Mouse (Mus musculus) kidney, embryonic 14.5 days (tissue): Measurements from ENCODE around the gene Gimap1. TPM values are rescaled to one million over a fixed set of nuclear protein-coding genes. Genes with fewer than 3 reads are reported as not detected.

Experiments used
- ATAC-seq: fragments of 200-750 bp; cut with Nextera tagmentation; 2 replicates; pipeline ENCODE4 v1.8.0; 2017; ENCODE audit warnings: moderate number of reproducible peaks, mild to moderate bottlenecking, moderate TSS enrichment, moderate library complexity; ENCODE audit not compliant: low FRiP score, low TSS enrichment
- H3K27ac ChIP-seq: fragments of 300-500 bp; sonication (generic); 2 replicates; pipeline ENCODE4 v1.5.1; 2014; ENCODE audit warnings: low read depth, mild to moderate bottlenecking, low read length, moderate library complexity, mixed read lengths
- H3K27me3 ChIP-seq: fragments of 300-500 bp; sonication (generic); 2 replicates; pipeline ENCODE4 v1.6.1; 2014; ENCODE audit warnings: mild to moderate bottlenecking, low read length; ENCODE audit not compliant: control insufficient read depth, insufficient read depth
- H3K36me3 ChIP-seq: fragments of 300-500 bp; sonication (generic); 2 replicates; pipeline ENCODE4 v1.6.1; 2014; ENCODE audit warnings: low read length, mixed read lengths; ENCODE audit not compliant: control insufficient read depth, insufficient read depth
- H3K4me1 ChIP-seq: fragments of 300-500 bp; sonication (generic); 2 replicates; pipeline ENCODE4 v1.6.1; 2014; ENCODE audit warnings: low read length, mixed read lengths; ENCODE audit not compliant: control insufficient read depth, insufficient read depth
- H3K4me2 ChIP-seq: fragments of 300-500 bp; sonication (generic); replicated peaks from 2 replicates; pipeline ENCODE4 v1.6.1; 2014; ENCODE audit warnings: low read depth, mild to moderate bottlenecking, low read length
- H3K4me3 ChIP-seq: fragments of 300-500 bp; sonication (generic); 2 replicates; pipeline ENCODE4 v1.5.1; 2014; ENCODE audit warnings: mild to moderate bottlenecking, low read length
- H3K9ac ChIP-seq: fragments of 300-500 bp; sonication (generic); 2 replicates; pipeline ENCODE4 v1.6.1; 2014; ENCODE audit warnings: low read depth, mild to moderate bottlenecking, low read length, moderate library complexity
- H3K9me3 ChIP-seq: fragments of 300-500 bp; sonication (generic); 2 replicates; pipeline ENCODE4 v1.6.1; 2016; ENCODE audit warnings: low read length; ENCODE audit not compliant: control insufficient read depth
- WGBS: fragments of 180-500 bp; shearing (Covaris S2); extraction: QIAGEN DNeasy Blood & Tissue Kit; methylation state at CpG from one replicate; pipeline ENCODE4 v1.1.7; 2014; 5-methylcytosine and 5-hydroxymethylcytosine counted together
- polyA plus RNA-seq: library from polyadenylated mRNA; unstranded; fragments of >200 nt; fragmentation: Nextera tagmentation; extraction: Ambion mirVana; gene quantifications from 2 replicates; pipeline ENCODE4 v1.2.1, GENCODE M21; 2014

Gimap1 gene
- polyA plus RNA-seq, 1 experiment from 2014 or later = 27.9 TPM

- 93% methylated on average over 3 of the region's 3 CpGs for WGBS
- H3K9ac ChIP-seq = no peak overlapping the region
- no peaks in the 10 kb centered on the region for H3K27me3 ChIP-seq
- no peaks in the 10 kb centered on the region for H3K4me1 ChIP-seq
- no peak overlapping the region for H3K27ac ChIP-seq
- no peak overlapping the region for H3K4me2 ChIP-seq
- ATAC-seq = no peak
- H3K36me3 ChIP-seq = no peaks in the 10 kb centered on the region
- H3K9me3 ChIP-seq = 0 out of 2 replicates have a peak, but pooled peaks cover 3% of the 10 kb centered on the region
- H3K4me3 ChIP-seq = no peak overlapping the region
These were observed 30.1 kb downstream of the Gimap1 start for GRCm38 (mm10) chr6:48768933-48769332.

GRCm38 (mm10) chr6:48770696-48771095 is 31.8 kb downstream of the Gimap1 start, which contains the start of gene Gimap3:
Gimap3 (minus strand) TSS chr6:48770851.
- H3K4me3 ChIP-seq = no peak within 1 kb of the TSS
- no peak within 1 kb of the TSS for H3K4me2 ChIP-seq
- H3K9me3 ChIP-seq = no peaks in the 10 kb centered on the region
- H3K4me1 ChIP-seq = no peaks in the 10 kb centered on the region
- H3K27ac ChIP-seq = no peak within 1 kb of the TSS
- H3K36me3 ChIP-seq = no peaks in the 10 kb centered on the region
- no peaks in the 10 kb centered on the region for H3K27me3 ChIP-seq
- 83% methylated on average over 3 of the region's 3 CpGs for WGBS
- no peak within 1 kb of the TSS for H3K9ac ChIP-seq
- ATAC-seq = no peak

GRCm38 (mm10) chr6:48772030-48772429 is 33.2 kb downstream of the Gimap1 start:
- no peak overlapping the region for H3K9ac ChIP-seq
- H3K4me2 ChIP-seq = no peak overlapping the region
- no peaks in the 10 kb centered on the region for H3K36me3 ChIP-seq
- H3K27ac ChIP-seq = no peak overlapping the region
- WGBS = 10% methylated on average over 8 of the region's 8 CpGs
- peak; percentile 72 for ATAC-seq
- H3K4me1 ChIP-seq = no peaks in the 10 kb centered on the region
- H3K27me3 ChIP-seq = no peaks in the 10 kb centered on the region
- no peaks in the 10 kb centered on the region for H3K9me3 ChIP-seq
- no peak overlapping the region for H3K4me3 ChIP-seq

GRCm38 (mm10) chr6:48784406-48784805 is 45.6 kb downstream of the Gimap1 start:
- no peak overlapping the region for H3K4me3 ChIP-seq
- WGBS = 92% methylated on average over 1 of the region's 1 CpGs
- peaks cover 4% of the 10 kb centered on the region; the same call in 1 of the 2 replicates for H3K9me3 ChIP-seq
- H3K27ac ChIP-seq = no peak overlapping the region
- H3K36me3 ChIP-seq = no peaks in the 10 kb centered on the region
- H3K4me1 ChIP-seq = no peaks in the 10 kb centered on the region
- H3K27me3 ChIP-seq = no peaks in the 10 kb centered on the region
- no peak for ATAC-seq
- H3K4me2 ChIP-seq = no peak overlapping the region
- H3K9ac ChIP-seq = no peak overlapping the region

- WGBS = 75% methylated on average over 1 of the region's 1 CpGs
- H3K9ac ChIP-seq = no peak overlapping the region
- no peaks in the 10 kb centered on the region; the same call in 1 of the 2 replicates for H3K9me3 ChIP-seq
- H3K4me1 ChIP-seq = no peaks in the 10 kb centered on the region
- no peak overlapping the region for H3K4me3 ChIP-seq
- no peak for ATAC-seq
- no peak overlapping the region for H3K4me2 ChIP-seq
- no peaks in the 10 kb centered on the region for H3K27me3 ChIP-seq
- H3K36me3 ChIP-seq = no peaks in the 10 kb centered on the region
- no peak overlapping the region for H3K27ac ChIP-seq
These were observed 46.3 kb downstream of the Gimap1 start for GRCm38 (mm10) chr6:48785189-48785588.

- ATAC-seq = no peak
- Histone ChIP-seq H3K4me1 (no peaks in the 10 kb centered on the region), H3K27me3 (no peaks in the 10 kb centered on the region), H3K9me3 (no peaks in the 10 kb centered on the region), H3K36me3 (no peaks in the 10 kb centered on the region), H3K9ac (no peak overlapping the region), H3K4me2 (no peak overlapping the region), H3K4me3 (no peak overlapping the region), H3K27ac (no peak overlapping the region)
- WGBS = 86% methylated on average over 2 of the region's 2 CpGs
These were observed 46.7 kb downstream of the Gimap1 start for GRCm38 (mm10) chr6:48785601-48786000.

- no peak overlapping the region for H3K4me3 ChIP-seq
- no peaks in the 10 kb centered on the region for H3K36me3 ChIP-seq
- H3K9ac ChIP-seq = no peak overlapping the region
- no peak overlapping the region for H3K4me2 ChIP-seq
- H3K27me3 ChIP-seq = no peaks in the 10 kb centered on the region
- no peak overlapping the region for H3K27ac ChIP-seq
- H3K9me3 ChIP-seq = no peaks in the 10 kb centered on the region
- WGBS = 81% methylated on average over 2 of the region's 2 CpGs
- no peaks in the 10 kb centered on the region for H3K4me1 ChIP-seq
- ATAC-seq = no peak
These were observed 49.0 kb downstream of the Gimap1 start for GRCm38 (mm10) chr6:48787867-48788266.

Other genes with a start within 250 kb of the Gimap1 start
- 19.9 and 20.3 TPM in 2 replicates for gene Atp6v0e2, start 201.4 kb upstream of the Gimap1 start, polyA plus RNA-seq
- gene Lrrc61, start 184.3 kb upstream of the Gimap1 start, polyA plus RNA-seq = 4.4 and 9.7 TPM in 2 replicates
- gene Rarres2, start 166.3 kb upstream of the Gimap1 start, polyA plus RNA-seq = 44.2 and 59.0 TPM in 2 replicates
- gene Gm45021, start 149.4 kb upstream of the Gimap1 start, polyA plus RNA-seq = not detected in 2 replicates
- gene Repin1, start 145.2 kb upstream of the Gimap1 start, polyA plus RNA-seq = 32.6 and 47.0 TPM in 2 replicates
- gene Gm44965, start 145.1 kb upstream of the Gimap1 start, polyA plus RNA-seq = 0.77 TPM in 1 of 2 replicates, not detected in the other
- gene Zfp775, start 137.0 kb upstream of the Gimap1 start, polyA plus RNA-seq = 5.7 and 6.6 TPM in 2 replicates
- 0.90 and 1.4 TPM in 2 replicates for gene AI854703, start 112.3 kb upstream of the Gimap1 start, polyA plus RNA-seq
- gene Gimap8, start 91.8 kb upstream of the Gimap1 start, polyA plus RNA-seq = 1.1 and 1.4 TPM in 2 replicates
- gene Gimap9, start 62.9 kb upstream of the Gimap1 start, polyA plus RNA-seq = 9.9 and 13.4 TPM in 2 replicates
- 51.3 and 54.1 TPM in 2 replicates for gene Gimap4, start 54.5 kb upstream of the Gimap1 start, polyA plus RNA-seq
- gene Gimap6, start 30.8 kb upstream of the Gimap1 start, polyA plus RNA-seq = 42.7 and 49.9 TPM in 2 replicates
- gene Gm28053, start 20.4 kb upstream of the Gimap1 start, polyA plus RNA-seq = 3.2 and 4.8 TPM in 2 replicates
- not detected in 2 replicates for gene Gimap7, start 20.4 kb upstream of the Gimap1 start, polyA plus RNA-seq
- 12.7 and 13.6 TPM in 2 replicates for gene Gimap5, start 7.1 kb downstream of the Gimap1 start, polyA plus RNA-seq
- gene Gimap3, start 31.8 kb downstream of the Gimap1 start, polyA plus RNA-seq = not detected in 2 replicates
- gene Tmem176a, start 101.9 kb downstream of the Gimap1 start, polyA plus RNA-seq = 123 and 135 TPM in 2 replicates
- 308 and 313 TPM in 2 replicates for gene Tmem176b, start 102.4 kb downstream of the Gimap1 start, polyA plus RNA-seq
- gene Aoc1, start 133.8 kb downstream of the Gimap1 start, polyA plus RNA-seq = 0.99 and 1.4 TPM in 2 replicates
- not detected in 2 replicates for gene 1600015I10Rik, start 190.8 kb downstream of the Gimap1 start, polyA plus RNA-seq
- gene Doxl2, start 235.9 kb downstream of the Gimap1 start, polyA plus RNA-seq = not detected in 2 replicates
- not detected in 2 replicates for gene Svs1, start 247.8 kb downstream of the Gimap1 start, polyA plus RNA-seq